Mouse (Mus musculus): ENCODE measurements around the gene Plekhg3. TPM values are rescaled to one million over a fixed set of nuclear protein-coding genes. Genes with fewer than 3 reads are reported as not detected.

Plekhg3 gene
- total RNA-seq, 2 experiments from 2014 or later, result 21.9 to 24.5 TPM

DNA sequence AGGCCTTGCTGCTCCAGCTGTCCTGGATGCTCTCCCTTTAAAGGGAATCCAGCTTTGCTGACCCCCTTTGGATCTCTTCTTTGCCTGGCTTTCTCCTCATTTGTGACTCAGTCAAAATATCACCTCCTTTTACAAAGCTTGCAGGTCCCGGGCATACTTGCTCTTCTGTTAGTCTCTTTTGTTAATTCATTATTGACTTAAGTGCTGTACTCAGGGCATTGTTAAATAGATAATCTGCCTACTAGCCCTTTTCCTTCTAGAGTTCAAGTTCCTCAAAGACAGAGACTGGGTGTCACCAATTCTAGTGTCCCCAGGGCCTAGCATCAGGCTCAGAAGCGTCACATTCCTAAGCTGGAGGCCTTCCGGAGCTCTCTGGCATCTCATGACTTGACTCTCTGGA lies 18.5 kb downstream of the Plekhg3 start:
- no peak for DNase-seq (ENCODE audit: low spot score in 2 of 2)

DNA sequence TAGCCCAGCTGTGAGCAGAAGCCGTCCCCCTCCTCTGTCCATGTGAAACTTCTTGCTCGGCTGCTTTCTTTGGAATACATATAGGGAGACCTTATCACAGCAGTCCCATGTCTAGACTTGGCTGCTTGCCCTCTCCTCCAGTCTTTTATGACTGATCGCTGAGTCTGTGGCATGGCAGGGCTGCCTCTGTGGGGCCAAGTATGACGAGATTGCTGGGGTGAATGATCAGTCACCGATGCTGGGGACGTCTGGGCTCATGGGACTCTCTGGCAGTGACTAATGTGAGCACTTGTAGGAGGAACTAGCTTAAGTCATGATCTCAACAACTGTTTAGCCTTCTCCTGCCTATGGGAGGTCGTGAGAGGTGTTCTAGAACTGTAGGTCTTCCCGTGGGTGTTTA lies 21.6 kb downstream of the Plekhg3 start:
- DNase-seq (ENCODE audit: low spot score in 2 of 2), result no peak

DNA sequence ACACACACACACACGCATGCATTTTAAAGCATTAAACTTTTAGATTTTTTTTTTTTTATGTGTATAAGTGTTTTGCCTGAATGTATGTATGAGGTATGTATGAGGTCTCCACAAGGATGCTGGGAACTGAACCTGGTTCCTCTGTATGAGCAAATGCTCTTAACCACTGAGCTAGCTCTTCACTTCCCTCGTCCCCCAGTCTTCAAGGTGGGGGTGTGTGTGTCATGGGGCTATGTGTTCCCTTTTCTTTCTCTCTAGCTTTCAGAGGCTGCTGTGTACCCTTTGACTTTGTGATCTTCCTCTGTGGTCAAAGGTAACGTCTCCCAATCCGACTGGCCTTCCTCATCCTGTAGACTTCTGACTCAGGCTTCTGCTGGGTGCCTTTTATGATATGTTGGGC lies 22.3 kb downstream of the Plekhg3 start:
- no peak for DNase-seq (ENCODE audit: low spot score in 2 of 2)

DNA sequence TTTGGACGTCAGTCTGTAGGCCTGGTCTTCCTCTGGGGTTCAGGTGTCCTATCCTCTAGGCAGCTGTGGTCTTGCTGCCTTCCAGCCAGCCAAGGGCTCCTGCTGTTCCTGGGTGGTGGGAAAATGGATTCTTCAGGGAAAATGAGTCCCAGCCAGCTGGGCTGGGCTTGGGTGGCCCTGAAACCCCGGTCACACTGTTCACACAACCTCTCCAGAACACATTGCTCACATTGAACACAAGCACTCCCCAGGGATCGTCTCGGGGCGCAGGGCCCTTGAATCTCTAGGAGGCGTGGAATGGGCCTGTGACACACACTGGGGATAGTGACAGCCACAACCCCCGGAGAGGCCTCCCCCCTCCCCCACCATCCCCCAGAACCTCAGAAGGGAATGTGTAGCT lies 23.2 kb downstream of the Plekhg3 start:
- no peak for DNase-seq (ENCODE audit: low spot score in 2 of 2)

DNA sequence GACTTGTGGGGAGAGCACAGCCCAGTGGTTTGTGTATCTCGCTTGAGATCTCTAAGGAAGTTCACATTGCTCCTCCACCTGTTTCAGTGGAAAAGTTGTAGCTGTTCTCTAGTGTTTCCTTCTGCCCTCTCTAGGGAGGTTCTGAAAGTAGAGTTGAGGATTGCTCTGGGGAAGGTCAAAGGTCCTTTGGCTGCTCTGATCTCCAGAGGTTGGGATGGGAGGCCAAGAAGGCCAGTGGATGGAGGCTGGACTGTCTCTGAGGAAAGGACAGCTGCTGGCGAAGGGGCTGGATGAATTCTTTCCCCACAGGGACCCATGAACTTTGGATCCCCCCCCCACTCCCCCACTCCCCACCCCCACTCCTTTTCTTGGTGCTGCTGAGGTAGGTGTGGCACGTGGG lies 23.7 kb downstream of the Plekhg3 start:
- DNase-seq (ENCODE audit: low spot score in 2 of 2), result no peak

DNA sequence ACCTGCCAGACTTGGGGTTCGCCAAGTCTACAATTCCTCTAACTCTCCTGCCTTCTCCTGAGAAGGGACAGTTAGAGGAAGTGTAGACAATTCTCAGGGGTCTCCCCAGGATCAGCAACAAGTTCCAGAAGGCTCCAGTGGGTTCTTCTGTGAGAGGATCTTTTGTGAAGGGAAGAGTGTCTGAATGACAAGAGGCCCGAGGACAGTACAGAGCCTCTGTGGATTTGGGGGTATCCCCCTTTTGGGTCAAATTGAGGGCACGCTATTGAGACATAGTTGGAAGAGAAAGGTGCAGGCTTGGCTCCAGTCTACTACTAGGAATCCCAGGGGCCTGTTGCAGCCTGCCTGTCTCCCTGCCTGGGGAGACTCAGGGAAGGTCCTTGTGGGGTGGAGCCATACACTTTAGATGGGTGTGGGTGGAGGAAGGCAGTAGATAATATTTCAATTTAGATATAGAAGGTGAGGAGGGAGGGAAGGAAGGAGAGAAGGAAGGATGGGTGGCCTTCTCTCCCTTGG lies 24.2 kb downstream of the Plekhg3 start:
- no peak for DNase-seq (ENCODE audit: low spot score in 2 of 2)

DNA sequence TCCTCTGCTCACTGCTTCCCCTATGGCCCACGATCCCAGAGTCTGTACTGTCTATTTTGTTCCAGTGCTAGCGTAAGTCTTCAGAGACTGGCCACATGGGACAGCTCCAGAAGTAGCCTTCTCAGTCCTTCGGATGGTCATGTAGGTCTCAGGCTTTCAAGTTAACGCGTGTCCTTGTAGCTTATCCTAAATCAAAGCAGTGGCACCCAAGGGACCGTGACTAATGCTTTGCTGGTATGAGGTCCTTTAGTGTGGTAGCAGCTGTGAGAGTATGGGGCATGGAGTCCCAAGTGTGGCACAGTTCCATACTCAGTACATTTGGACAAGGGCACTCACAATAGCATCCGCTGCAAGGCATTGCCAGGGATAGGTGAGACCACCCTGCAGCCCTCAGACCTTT lies 25.5 kb downstream of the Plekhg3 start:
- no peak for DNase-seq (ENCODE audit: low spot score in 2 of 2)

DNA sequence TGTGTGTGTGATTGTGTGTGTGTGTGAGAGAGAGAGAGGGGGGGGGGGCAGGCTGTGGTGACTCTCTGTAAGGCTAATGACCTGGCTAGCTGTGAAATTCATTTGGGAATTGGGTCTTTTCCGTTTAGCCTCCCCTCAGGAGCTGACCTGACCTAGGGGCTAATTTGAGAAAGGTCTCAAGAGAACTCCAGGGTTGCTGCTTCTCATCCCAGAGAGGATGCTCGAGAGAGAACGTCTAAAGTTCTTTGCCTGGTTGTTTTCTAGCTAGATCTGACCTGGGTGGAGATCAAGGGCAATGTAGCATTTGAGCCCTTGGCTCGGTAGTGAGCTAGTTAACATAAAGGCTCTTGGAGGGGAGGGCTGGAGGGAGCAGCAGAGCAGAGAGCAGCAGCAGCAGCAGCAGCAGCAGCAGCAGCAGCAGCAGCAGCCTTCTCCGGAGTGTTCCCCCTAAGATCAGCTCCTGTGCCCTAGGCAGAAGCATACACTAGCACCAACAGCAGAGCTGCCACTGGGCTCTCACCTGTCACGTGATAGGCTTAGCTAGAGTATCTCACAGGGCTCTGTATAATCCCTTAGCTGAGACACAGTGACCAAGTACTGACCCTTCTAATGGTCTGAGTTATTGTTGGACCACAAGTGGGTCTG lies 26.2 kb downstream of the Plekhg3 start:
- no peak for DNase-seq (ENCODE audit: low spot score in 2 of 2)

DNA sequence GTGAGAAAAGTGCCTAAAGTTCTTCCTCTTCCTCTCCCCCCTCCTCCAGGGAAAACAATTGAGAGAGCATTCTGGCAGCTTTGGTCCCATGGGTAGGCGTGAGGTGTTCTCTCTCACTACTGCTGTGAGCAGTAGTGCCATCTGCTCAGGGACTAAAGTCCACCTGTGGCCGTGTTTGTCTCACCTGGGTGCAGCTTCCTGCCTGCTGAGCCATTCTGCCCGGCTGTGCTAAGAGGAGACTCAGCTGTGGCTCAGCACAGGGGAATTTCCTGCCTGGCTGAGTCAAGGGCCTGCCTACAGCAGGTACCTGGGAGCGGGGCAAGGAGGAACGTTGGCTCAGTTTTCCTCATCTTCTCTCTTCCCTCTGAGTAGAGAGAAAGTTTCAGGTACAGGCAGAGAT lies 27.5 kb downstream of the Plekhg3 start:
- DNase-seq (ENCODE audit: low spot score in 2 of 2), result no peak

DNA sequence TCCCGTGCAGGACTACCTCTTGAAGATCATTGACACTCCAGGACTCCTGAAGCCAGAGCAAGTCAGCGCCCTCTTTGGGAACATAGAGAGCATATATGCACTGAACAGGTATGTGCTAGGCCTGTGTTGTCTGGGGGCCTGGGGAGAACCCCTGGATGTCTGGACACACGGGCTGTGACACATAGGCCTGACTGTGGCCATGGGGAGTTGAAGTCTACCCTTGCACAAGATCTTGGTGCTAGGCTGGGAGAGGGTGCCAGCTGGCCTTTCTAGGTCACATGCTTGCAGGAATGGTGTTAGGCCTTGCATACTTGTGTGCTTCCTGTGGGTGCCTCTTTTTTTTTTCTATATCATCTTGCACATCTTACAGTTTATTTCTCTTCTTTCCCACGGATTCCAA lies 31.5 kb downstream of the Plekhg3 start:
- DNase-seq (ENCODE audit: low spot score in 2 of 2), result no peak

DNA sequence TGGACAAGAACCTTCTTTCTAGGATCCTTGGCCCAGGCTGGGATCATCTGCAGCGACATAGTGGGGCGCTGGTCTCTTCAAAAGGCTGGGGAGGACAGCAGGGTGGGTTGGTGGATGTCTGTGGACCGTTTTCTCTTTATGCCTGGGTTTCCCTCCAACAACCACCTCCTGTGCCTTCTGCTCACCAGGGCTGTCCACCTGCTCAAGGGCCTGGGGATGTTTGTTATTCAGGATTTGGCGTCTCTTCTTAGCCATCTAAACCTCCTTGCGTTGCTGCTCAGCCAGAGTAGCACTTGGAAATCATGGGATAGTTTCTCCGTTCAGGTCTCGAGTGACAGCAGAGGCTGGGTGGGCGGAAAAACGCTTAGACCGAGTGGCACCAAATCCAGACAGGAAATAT lies 35.6 kb downstream of the Plekhg3 start:
- DNase-seq (ENCODE audit: low spot score in 2 of 2), result no peak

DNA sequence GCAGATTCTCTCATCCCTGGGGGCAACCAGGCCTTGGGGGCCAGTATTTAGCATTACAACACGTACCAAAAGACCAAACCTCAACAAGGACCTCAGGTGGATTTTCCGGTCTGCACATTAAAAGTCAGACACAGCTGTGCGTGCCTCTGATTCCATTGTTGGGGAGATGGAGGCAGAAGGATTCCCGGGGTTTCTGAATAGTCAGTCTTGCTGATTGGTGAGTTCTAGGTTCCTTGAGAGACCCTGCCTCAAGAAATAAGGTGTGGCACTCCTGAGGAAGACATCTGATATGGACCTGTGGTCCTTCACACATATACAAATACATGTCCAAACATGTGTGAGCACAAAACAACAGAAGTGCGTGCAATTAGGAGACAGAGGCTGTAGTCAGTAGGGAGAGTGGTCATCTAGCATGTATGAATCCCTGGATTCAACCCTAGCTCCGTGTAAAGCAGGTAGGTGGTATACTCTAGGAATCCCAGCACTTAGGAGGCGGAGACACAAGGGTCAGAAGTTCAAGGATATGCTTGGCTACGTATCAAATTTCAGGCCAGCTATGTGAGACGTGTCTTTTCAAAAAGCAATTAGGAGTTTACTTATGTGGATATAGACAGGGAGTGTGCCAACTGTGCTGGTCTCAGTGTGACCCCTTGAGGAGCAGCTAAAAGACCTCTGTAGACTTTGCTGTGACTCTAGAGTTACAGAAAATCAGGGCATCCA lies 39.7 kb downstream of the Plekhg3 start:
- no peak for DNase-seq (ENCODE audit: low spot score in 2 of 2)

DNA sequence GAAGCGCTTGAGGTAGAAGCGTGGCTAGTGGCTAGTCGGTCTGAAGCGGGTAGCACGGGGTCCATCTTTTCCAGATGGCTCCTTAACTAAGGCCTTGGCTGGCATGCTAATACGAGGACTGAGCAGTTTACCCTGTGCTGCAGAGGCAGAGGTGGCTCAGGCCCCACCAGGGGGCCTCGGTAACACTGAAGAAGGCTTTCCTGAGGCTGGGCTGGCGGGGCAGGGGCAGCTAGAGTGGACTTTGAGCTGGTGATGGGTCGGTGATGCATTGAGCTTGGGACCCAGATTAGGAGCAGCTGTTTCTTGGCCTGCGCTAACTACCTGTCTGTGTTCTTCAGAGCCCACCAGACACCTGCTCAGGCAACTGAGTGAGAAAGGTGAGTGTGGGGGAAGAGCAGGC lies 40.6 kb downstream of the Plekhg3 start:
- DNase-seq (ENCODE audit: low spot score in 2 of 2), result no peak

DNA sequence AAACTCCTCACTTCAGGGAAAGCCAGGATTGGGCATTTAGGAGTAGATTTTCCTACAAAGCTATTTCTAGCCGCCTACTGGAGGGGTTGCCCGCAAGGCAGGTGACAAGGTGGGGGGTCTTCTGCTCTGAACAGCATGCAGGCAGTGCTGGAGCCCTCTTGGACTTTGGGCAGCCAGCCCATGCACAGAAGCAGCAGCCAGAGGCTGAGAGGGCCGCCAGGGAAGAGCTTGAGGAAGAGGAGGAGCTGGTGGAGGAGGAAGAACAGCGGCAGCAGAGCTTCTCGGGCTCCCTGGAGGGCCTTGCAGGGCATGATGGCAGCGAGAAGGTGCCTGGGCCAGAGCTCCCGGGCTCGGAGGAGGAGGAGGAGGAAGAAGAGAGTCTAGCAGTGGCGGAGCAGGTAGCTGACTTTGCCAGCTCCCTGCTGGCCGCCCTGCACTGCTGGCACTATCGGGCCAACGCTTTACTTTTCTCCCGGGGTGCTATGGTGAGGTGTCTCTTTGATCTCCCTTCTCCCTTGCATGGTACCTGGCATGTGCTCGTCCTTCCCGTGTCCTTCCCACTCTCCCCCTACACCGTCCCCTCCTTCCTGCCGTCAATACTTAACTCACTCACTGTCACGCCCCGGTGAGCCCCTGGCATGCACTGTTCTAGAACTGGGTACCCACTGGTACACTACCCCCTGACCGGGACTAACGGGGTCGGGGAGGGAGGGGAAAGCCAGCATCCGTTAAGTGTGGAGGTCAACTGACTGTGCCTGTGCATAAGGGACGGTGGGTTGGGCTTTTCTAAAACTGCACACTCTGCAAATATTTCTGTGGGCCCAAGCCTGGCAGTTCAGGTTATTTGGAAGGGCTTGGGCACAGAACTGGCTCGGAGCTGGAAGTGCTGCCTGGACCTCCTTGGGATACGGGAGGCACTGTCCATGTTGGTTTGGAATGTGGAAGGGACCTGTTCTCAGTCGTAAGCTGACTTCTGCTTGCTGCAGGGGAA lies 41.9 kb downstream of the Plekhg3 start:
- no peak for DNase-seq (ENCODE audit: low spot score in 2 of 2)

DNA sequence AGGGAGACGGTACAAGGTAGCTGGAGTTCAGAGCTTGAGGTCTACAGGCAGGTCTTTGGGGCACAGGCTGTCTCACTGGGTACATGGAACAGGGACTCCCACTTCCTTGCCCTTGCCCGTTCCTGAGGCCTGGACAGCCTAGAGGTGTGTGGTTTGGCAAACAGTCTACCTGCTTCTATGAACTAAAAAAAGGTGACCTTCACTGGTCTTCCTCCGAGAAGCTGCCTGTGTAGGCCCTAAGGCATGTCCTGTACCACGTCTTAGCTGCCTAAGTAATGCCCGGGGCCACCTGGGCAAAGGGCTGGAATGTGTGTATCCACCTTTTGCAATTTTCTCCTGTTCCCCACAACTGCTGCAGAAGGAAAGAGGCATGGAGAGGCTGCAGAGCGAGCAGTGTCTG lies 42.7 kb downstream of the Plekhg3 start:
- DNase-seq (ENCODE audit: low spot score in 2 of 2), result no peak

DNA sequence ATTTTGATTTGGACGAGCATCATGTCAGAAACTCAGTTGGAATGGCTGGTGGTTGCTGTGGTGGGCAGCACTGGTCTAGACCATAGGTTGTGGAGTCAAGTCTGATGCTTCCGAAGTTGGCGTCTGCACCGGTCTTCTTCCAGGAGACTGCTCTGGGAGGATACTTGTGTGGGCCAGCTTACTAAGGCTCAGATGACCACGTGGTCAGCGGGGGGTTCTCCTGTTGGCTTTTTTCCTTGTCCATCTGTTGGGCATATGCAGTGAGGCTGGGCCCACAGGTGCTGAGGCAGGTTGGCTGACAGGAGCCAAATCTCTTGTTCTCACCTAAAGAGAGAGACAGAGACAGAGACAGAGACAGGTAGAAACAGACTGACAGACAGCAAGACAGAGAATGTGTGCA lies 44.1 kb downstream of the Plekhg3 start:
- no peak for DNase-seq (ENCODE audit: low spot score in 2 of 2)

DNA sequence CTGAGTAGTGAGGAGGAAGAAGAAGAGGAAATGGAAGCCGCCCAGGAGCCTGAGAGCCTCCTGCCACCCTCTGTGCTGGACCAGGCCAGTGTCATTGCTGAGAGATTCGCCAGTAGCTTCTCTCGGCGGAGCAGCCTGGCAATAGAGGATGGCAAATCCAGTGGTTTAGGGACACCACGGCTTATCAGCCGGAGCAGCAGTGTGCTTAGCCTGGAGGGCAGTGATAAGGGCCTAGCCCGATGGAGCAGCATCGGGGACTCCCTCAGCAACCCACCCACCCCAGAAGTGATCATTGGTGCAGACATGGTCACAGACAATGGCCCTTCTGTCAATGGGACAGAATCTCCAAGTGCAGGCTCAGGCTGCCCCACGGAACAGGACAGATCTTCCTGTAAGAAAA lies 45.4 kb downstream of the Plekhg3 start:
- no peak for DNase-seq (ENCODE audit: low spot score in 2 of 2)

DNA sequence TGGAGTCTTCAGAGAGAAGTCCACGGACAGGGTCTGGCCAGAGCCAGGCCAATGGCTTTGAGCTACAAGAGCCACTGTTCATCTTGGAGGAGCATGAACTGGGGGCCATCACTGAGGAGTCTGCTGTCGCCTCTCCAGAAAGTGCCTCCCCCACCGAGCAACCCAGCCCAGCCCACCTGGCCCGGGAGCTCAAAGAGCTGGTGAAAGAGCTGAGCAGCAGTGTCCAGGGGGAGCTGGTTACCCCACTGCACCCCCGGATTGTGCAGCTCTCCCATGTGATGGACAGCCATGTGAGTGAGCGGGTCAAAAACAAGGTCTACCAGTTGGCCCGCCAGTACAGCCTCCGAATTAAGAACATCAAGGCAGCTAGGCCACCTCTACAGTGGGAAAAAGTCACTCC lies 46.1 kb downstream of the Plekhg3 start:
- DNase-seq (ENCODE audit: low spot score in 2 of 2), result no peak

DNA sequence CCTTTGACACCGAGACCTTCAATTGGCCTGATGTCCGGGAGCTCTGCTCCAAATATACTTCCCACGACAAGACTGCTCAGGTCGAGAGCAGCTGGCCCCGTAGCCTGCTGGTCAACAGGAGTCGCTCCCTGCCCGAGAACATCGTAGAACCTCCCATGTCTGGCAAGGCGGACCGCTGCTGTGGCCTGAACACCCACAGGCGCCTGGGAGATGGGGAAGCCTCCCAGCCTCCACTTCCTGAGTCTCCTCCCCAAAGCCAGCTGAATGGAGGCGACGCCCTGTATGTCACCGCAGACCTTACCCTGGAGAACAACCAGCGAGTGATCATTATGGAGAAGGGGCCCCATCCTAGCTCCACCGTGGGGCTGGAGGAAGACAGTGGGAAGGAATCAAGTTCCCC lies 47.2 kb downstream of the Plekhg3 start:
- no peak for DNase-seq (ENCODE audit: low spot score in 2 of 2)

DNA sequence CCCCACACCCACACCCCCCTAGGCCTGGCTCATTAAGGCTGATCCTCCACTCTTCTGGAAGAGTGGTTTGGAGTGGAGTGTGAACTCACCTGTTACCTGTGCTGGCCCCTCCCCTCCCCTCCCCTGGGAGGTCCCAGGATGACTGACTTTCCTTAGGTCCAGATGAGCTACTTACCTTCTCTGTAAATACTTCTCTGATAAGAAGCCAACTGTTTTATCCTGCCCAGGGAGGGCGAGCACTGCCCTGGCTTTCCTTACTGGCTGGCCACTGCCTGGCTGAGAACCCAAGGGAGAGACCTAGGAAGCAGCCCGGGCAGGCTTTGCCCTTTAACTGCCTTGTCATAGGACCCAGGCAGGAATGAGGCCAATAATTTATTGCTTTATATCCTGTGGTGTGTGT lies 47.8 kb downstream of the Plekhg3 start:
- no peak for DNase-seq (ENCODE audit: low spot score in 2 of 2)

DNA sequence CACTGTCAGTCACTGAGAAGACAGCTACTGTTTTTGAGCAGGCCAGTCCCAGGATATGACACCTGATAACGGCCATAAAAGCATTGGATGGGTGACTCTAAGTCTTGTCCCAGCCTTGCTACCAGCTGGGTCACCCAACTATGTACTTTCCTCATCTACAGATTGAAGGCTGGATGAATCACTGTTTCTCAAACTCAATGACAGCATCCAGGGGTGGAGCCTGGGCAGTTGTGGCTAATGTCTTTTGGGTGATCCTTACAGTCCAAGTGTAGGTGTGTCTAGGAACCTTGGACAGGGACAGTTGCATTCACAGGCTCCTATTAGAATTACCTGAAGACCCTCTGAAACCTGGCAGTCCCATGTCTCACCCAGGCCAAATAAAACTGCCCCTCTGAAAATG lies 49.1 kb downstream of the Plekhg3 start:
- DNase-seq (ENCODE audit: low spot score in 2 of 2), result no peak

DNA sequence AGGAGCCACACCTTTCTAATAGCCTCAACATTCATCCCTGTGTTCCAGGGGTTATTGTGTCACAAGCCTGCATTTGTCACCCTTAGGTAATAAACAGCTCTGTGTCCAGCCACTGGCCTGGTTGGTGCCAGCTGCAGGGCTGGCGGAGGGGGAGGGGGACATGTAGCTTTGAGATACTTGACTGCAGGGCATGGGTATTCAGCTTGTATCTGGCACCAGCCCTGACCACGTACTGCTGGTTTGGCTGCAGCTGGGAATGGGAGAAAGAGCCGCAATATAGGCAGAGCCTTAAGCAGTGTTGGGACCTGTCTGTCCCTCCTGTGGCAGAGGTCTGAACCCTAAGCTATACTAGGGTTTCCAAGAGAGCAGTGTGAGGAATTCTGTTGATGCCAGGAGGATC lies 51.4 kb downstream of the Plekhg3 start:
- DNase-seq (ENCODE audit: low spot score in 2 of 2), result no peak
